Mouse (Mus musculus) liver, postnatal 0 days (tissue): ENCODE results near the gene Chek2. TPM values are rescaled to one million over a fixed set of nuclear protein-coding genes. Genes with fewer than 3 reads are reported as not detected.
"Not testable (repeated sequence)": the region's sequence is repeated elsewhere in the genome, so short reads cannot be mapped to it uniquely, and the experiment has no call there.

Experiments
- ATAC-seq: fragments of 200-750 bp; cut with Nextera tagmentation; 2 replicates; pipeline ENCODE4 v1.8.0; 2017; ENCODE audit warnings: mild to moderate bottlenecking, moderate library complexity
- DNase-seq: peaks from one replicate; pipeline ENCODE4 v3.0.0-alpha.2; 2016
- H3K27ac ChIP-seq: fragments of 300-500 bp; sonication (generic); 2 replicates; pipeline ENCODE4 v1.5.1; 2014; ENCODE audit warnings: antibody characterized with exemption, moderate library complexity, mild to moderate bottlenecking, low read depth
- H3K27me3 ChIP-seq: fragments of 300-500 bp; sonication (generic); 2 replicates; pipeline ENCODE4 v1.6.1; 2014; ENCODE audit warnings: low read length, control low read depth, mixed read lengths; ENCODE audit not compliant: insufficient read depth
- H3K36me3 ChIP-seq: fragments of 300-500 bp; sonication (generic); replicated peaks from 2 replicates; pipeline ENCODE4 v1.6.1; 2014; ENCODE audit warnings: mild to moderate bottlenecking, control low read depth, low read length, moderate library complexity, mixed read lengths; ENCODE audit not compliant: insufficient read depth
- H3K4me1 ChIP-seq: fragments of 300-500 bp; sonication (generic); 2 replicates; pipeline ENCODE4 v1.6.1; 2014; ENCODE audit warnings: antibody characterized with exemption, mild to moderate bottlenecking, control low read depth; ENCODE audit not compliant: insufficient read depth
- H3K4me2 ChIP-seq: fragments of 300-500 bp; sonication (generic); 2 replicates; pipeline ENCODE4 v1.6.1; 2014; ENCODE audit warnings: low read depth, mild to moderate bottlenecking, low read length, moderate library complexity, mixed read lengths
- H3K4me3 ChIP-seq: fragments of 300-500 bp; sonication (generic); 2 replicates; pipeline ENCODE4 v1.5.1; 2014; ENCODE audit warnings: low read depth, low read length
- H3K9ac ChIP-seq: fragments of 300-500 bp; sonication (generic); replicated peaks from 2 replicates; pipeline ENCODE4 v1.6.1; 2014; ENCODE audit warnings: mild to moderate bottlenecking, moderate library complexity
- H3K9me3 ChIP-seq: fragments of 300-500 bp; sonication (generic); 2 replicates; pipeline ENCODE4 v1.6.1; 2016; ENCODE audit warnings: mild to moderate bottlenecking, control low read depth, low read length, mixed read lengths
- CTCF ChIP-seq: sonication (generic); IDR thresholded peaks from 2 replicates; pipeline ENCODE4 v1.5.1; 2016; ENCODE audit warnings: antibody characterized with exemption, low read depth
- EP300 ChIP-seq: IDR thresholded peaks from 2 replicates; pipeline ENCODE4 v1.6.1; 2016; ENCODE audit warnings: antibody characterized with exemption, low read depth, mild to moderate bottlenecking
- WGBS: fragments of 180-500 bp; shearing (Covaris S2); extraction: QIAGEN DNeasy Blood & Tissue Kit; methylation state at CpG from one replicate; pipeline ENCODE4 v1.1.7; 2014; ENCODE audit not compliant: insufficient replicate concordance; 5-methylcytosine and 5-hydroxymethylcytosine counted together
- polyA plus RNA-seq: library from polyadenylated mRNA; unstranded; fragments of >200 nt; fragmentation: Nextera tagmentation; extraction: Ambion mirVana; gene quantifications from 2 replicates; pipeline ENCODE4 v1.2.1, GENCODE M21; 2015

Gene Chek2
- polyA plus RNA-seq, 1 experiment from 2014 or later, result 13.2 TPM

DNA sequence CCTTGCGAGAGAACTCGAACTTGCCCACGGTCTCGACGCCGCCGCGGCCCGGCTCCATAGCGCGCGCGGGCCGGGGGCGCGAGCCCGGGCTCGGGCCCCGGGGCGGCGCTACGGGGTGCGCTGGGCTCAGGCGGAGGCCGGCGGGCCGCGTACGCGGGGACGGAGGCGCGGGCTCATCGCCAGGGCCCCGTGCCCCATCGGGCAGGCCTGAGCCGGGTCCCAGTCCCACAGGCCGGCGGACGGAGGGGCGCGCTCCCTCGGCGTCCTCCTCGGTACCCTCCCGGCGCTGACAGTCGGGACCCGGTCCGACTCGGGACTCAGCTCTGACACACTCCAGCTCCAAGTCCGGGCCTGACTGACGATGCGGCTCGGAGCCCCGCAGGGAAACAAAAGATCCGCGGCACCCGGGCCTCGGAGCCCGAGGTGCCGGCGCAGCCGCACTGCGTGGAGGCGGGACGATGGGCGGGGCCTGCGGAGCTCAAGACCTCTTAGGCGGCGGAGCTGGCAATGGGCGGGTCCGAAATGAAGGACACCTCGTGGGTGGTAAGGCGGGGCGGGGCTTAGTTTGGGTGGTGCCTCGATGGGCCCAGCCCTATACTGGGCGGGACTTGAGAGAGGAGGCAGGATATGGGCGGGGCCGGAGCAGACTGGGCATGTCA, 30.0 kb upstream of the Chek2 start, which contains the start of gene Ulk1:
Gene Ulk1, minus strand, starts transcription at position 431 of the 659 bp plus-strand sequence.
- peaks cover 35% of the 10 kb centered on the region for H3K4me1 ChIP-seq

DNA sequence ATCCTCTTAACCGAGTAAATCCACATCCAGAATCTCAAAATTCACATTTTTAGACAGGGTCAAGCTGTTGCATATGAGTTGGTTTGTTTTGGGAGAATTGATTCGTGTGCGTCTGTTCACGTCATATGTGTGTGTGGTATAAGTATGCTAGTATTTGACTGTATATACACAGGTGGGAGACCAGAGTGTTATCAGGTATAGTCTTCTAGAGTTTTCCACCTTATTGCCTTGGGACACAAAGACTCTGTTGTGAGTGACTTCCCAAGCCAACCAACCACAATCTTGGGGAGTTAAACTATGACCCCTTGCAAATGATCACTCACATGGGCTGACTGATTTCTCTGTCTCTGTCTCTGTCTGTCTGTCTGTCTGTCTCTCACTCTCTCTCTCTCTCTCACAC, 15.4 kb upstream of the Chek2 start:
- H3K9me3 ChIP-seq, result no peaks in the 10 kb centered on the region
- DNase-seq (no peak), ATAC-seq (no peak)
- no peaks in the 10 kb centered on the region for H3K4me1 ChIP-seq
- peaks cover 12% of the 10 kb centered on the region for H3K36me3 ChIP-seq
- TF ChIP-seq CTCF, result no peak
- no peak for TF ChIP-seq EP300
- no peak overlapping the region for H3K27ac ChIP-seq
- no peak overlapping the region for H3K4me3 ChIP-seq
- no peak overlapping the region for H3K4me2 ChIP-seq
- H3K9ac ChIP-seq, result no peak overlapping the region
- no peaks in the 10 kb centered on the region for H3K27me3 ChIP-seq
- 85% methylated on average over 4 of the region's 4 CpGs for WGBS

More for the DNA sequence above, 30.0 kb upstream of the Chek2 start, which contains the start of gene Ulk1:
- 2% methylated on average over 53 of the region's 80 CpGs for WGBS
- Histone ChIP-seq H3K27ac (peak within 1 kb of the TSS; percentile 98), H3K36me3 (peaks cover 16% of the 10 kb centered on the region), H3K4me2 (peak within 1 kb of the TSS; percentile 85), H3K9ac (peak within 1 kb of the TSS; percentile 100), H3K4me3 (peak within 1 kb of the TSS; percentile 82), H3K9me3 (no peaks in the 10 kb centered on the region), H3K27me3 (no peaks in the 10 kb centered on the region)
- ATAC-seq, result peak; percentile 85
- no peak for TF ChIP-seq EP300
- no peak for TF ChIP-seq CTCF
- peak; percentile 100 for DNase-seq

DNA sequence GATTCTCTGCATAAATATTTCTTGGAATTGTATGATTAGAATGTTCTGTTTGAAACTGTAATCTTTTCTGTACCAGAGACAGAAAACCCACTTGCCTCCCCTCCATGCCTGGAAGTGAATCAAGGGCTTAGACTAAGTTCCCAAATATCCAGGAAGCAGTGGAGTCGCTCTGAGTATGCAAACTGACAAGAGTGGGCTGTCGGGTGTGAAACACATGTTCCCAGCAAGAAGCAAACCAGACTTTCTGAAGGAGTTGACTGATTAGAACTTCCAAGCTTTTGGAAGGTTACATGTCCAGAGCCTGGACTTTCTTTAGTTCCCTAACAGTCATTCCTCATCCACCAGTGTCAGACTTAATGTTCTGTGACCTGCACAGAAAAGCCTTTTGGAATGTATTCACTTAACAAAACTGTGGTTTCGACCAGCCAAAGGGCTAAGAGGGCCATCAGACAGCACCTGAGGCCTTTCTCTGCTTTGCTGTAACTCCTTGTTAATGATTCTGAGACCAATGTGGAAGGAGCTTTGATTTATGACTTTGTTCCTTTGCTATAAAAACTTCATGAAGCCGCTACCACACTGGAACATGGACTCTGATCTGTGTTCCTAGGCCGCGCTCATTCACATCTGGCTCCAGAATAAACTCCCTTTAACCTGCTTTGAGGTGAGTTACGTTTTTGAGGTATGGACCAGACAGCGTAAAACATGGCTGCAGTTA, 12.8 kb upstream of the Chek2 start:
- H3K9me3 ChIP-seq, result no peaks in the 10 kb centered on the region
- no peak overlapping the region for H3K4me3 ChIP-seq
- H3K9ac ChIP-seq, result no peak overlapping the region
- H3K36me3 ChIP-seq, result peaks cover 22% of the 10 kb centered on the region
- no peaks in the 10 kb centered on the region for H3K4me1 ChIP-seq
- no peak for DNase-seq
- no peak overlapping the region for H3K4me2 ChIP-seq
- ATAC-seq, result no peak
- H3K27me3 ChIP-seq, result no peaks in the 10 kb centered on the region
- H3K27ac ChIP-seq, result 0 out of 2 replicates have a peak overlapping the region, but pooled peaks have one; percentile 34
- TF ChIP-seq EP300, result no peak
- no peak for TF ChIP-seq CTCF
- WGBS, result 81% methylated on average over 8 of the region's 8 CpGs

DNA sequence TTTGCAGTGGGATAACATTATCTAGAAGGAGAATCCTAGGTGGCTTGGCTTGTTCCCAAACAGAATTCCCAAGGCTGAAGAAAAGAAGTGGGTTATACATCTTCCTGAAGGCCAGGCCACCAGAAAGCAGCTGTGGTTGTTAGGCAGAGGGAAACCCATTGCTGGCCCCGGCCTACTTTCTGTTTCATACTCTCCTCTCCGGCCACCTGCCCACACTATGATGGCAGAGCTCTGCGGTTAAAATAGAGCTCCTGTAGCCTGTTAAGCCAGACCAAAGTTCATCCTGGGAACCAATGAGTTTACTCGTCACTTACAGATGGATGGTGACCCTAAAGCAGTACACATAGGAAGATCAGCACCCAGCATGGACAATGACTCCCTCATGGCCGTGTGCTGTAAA, 12.2 kb upstream of the Chek2 start:
- H3K9me3 ChIP-seq, result no peaks in the 10 kb centered on the region
- H3K27ac ChIP-seq, result no peak overlapping the region
- H3K4me2 ChIP-seq, result no peak overlapping the region
- no peak for DNase-seq
- no peak for ATAC-seq
- no peak overlapping the region for H3K4me3 ChIP-seq
- no peaks in the 10 kb centered on the region for H3K27me3 ChIP-seq
- H3K9ac ChIP-seq, result no peak overlapping the region
- TF ChIP-seq CTCF (no peak), EP300 (no peak)
- H3K36me3 ChIP-seq, result peaks cover 22% of the 10 kb centered on the region
- H3K4me1 ChIP-seq, result no peaks in the 10 kb centered on the region
- 74% methylated on average over 5 of the region's 5 CpGs for WGBS

DNA sequence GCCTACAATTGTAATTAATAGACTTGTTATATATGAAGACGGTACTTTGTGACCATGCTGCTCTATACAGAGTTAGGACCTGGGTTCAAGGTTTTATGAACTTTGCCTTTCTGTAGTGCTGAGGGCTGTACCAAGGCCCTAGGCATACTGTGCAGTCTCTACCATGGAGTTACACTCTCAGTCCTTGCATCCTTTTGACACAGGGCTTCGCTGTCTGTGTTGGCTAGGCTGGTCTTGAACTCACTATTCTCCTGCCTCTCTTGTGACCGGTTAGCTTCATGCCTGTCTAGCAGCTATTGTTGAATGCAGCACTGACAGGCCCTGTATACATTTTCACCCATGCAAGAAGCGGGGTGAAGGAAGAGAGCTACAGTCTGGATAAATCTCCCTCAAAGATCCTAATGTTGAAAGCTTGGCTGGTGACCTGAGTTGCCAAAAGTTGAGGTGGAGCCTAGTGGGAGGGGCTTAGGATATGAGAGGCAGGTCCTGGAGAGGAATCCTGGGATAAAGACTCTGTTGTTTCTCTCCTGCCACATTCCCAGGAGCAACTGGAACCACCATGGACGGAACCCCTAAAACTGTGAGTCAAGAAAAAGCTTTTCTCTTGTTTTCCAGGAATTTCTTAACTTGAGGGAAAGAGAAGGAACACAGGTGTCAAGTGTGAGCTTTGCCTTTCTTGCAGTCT, 8.6 kb upstream of the Chek2 start:
- Histone ChIP-seq H3K36me3 (peaks cover 30% of the 10 kb centered on the region), H3K9ac (no peak overlapping the region), H3K27ac (no peak overlapping the region), H3K4me2 (no peak overlapping the region), H3K9me3 (no peaks in the 10 kb centered on the region), H3K4me3 (no peak overlapping the region), H3K27me3 (no peaks in the 10 kb centered on the region), H3K4me1 (peaks cover 9% of the 10 kb centered on the region; the same call in 1 of the 2 replicates)
- ATAC-seq, result no peak
- no peak for TF ChIP-seq CTCF
- no peak for TF ChIP-seq EP300
- DNase-seq, result no peak
- 94% methylated on average over 5 of the region's 5 CpGs for WGBS

DNA sequence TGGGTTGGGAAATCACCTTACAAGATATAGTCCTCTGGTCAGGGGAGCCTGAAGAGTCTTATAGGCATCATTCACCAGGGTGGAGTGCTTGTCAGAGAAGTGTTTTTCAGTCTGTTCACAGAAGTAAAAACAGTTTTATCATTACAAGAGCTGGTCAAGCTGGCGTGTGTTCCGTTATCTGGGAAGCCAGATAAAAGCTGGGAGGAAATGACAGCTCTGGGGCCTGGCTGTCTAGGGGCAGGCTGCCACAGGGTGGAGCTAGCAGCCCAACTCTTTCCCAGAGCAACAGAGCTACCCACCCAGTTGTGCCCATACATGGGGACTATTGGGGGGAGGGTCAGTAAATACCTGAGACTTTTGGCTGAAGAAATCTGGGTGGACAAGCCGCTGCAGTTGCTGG, 3.8 kb upstream of the Chek2 start:
- peak; percentile 69 for ATAC-seq
- peak; percentile 81 for DNase-seq
- no peaks in the 10 kb centered on the region for H3K9me3 ChIP-seq
- H3K4me1 ChIP-seq, result peaks cover 13% of the 10 kb centered on the region
- peak overlapping the region; percentile 83 for H3K27ac ChIP-seq
- TF ChIP-seq CTCF (peak; percentile 86), EP300 (peak; percentile 97)
- H3K36me3 ChIP-seq, result peaks cover 15% of the 10 kb centered on the region
- 17% methylated on average over 3 of the region's 3 CpGs for WGBS
- H3K27me3 ChIP-seq, result no peaks in the 10 kb centered on the region
- H3K9ac ChIP-seq, result peak overlapping the region; percentile 55
- H3K4me3 ChIP-seq, result peak overlapping the region; percentile 30
- peak overlapping the region; percentile 61 for H3K4me2 ChIP-seq

DNA sequence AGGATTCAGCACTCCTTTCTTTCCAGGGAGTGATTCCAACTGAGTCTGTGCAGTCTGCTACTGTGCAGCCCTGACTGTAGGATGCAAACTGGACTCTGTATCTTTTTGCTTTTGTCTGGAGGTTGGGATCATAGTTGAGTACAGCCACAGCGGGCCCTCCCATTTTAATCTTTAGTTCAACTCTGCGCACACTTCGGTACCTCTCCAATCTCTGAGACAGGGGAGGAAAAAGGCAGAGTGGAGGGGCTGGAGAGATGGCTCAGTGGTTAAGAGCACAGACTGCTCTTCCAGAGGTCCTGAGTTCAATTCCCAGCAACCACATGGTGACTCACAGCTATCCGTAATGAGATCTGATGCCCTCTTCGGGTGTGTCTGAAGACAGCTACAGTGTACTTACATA, 1.8 kb upstream of the Chek2 start:
- WGBS, result 59% methylated on average over 5 of the region's 5 CpGs
- ATAC-seq, H3K9me3 ChIP-seq, DNase-seq, H3K27me3 ChIP-seq: not testable (repeated sequence)
- H3K36me3 ChIP-seq, result peaks cover 23% of the 10 kb centered on the region
- peak overlapping the region; percentile 91 for H3K4me3 ChIP-seq
- H3K4me1 ChIP-seq, result peaks cover 18% of the 10 kb centered on the region
- H3K4me2 ChIP-seq, result peak overlapping the region; percentile 93
- H3K9ac ChIP-seq, result peak overlapping the region; percentile 81
- peak overlapping the region; percentile 83 for H3K27ac ChIP-seq
